Mouse (Mus musculus) liver, embryonic 14.5 days (tissue): ENCODE data around the gene Clcn3. TPM values are rescaled to one million over a fixed set of nuclear protein-coding genes. Genes with fewer than 3 reads are reported as not detected.

Experiments
- ATAC-seq: fragments of 200-750 bp; cut with Nextera tagmentation; 2 replicates; pipeline ENCODE4 v1.8.0; 2017; ENCODE audit warnings: moderate number of reproducible peaks, mild to moderate bottlenecking, moderate library complexity; ENCODE audit not compliant: insufficient read depth
- DNase-seq, 3 experiments: peaks; one replicate each; pipeline ENCODE4 v3.0.0-alpha.2; 2012 to 2013; ENCODE audit warnings: low read depth in 3 of 3, low spot score in 3 of 3
- H3K27ac ChIP-seq: fragments of 300-500 bp; sonication (generic); 2 replicates; pipeline ENCODE4 v1.5.1; 2014; ENCODE audit warnings: moderate library complexity, mild to moderate bottlenecking, control low read depth, inconsistent platforms
- H3K27me3 ChIP-seq: fragments of 300-500 bp; sonication (generic); 2 replicates; pipeline ENCODE4 v1.6.1; 2014; ENCODE audit warnings: mild to moderate bottlenecking, low read length, moderate library complexity; ENCODE audit not compliant: control insufficient read depth, insufficient read depth
- H3K36me3 ChIP-seq: fragments of 300-500 bp; sonication (generic); replicated peaks from 2 replicates; pipeline ENCODE4 v1.6.1; 2014; ENCODE audit warnings: low read depth; ENCODE audit not compliant: control insufficient read depth, insufficient read depth
- H3K4me1 ChIP-seq, 2 experiments: fragments of 200-500 bp in 1 of 2; fragments of 300-500 bp in 1 of 2; sonication (generic) in 1 of 2; replicated peaks; 2 replicates each; pipeline ENCODE4 v1.6.1; 2012 to 2014; ENCODE audit warnings: antibody characterized with exemption in 1 of 2, inconsistent platforms in 1 of 2, low read length in 1 of 2; ENCODE audit not compliant: control insufficient read depth in 2 of 2, insufficient read depth in 2 of 2
- H3K4me2 ChIP-seq: fragments of 300-500 bp; sonication (generic); 2 replicates; pipeline ENCODE4 v1.6.1; 2014; ENCODE audit warnings: low read depth, mild to moderate bottlenecking, control low read depth, moderate library complexity
- H3K4me3 ChIP-seq, 2 experiments: fragments of 200-500 bp in 1 of 2; fragments of 300-500 bp in 1 of 2; sonication (generic) in 1 of 2; 2 replicates each; pipeline ENCODE4 v1.5.1; 2012 to 2014; ENCODE audit warnings: low read depth in 2 of 2, low read length in 2 of 2, mild to moderate bottlenecking in 2 of 2, control low read depth in 1 of 2, inconsistent platforms in 1 of 2, moderate library complexity in 1 of 2; ENCODE audit not compliant: insufficient read depth in 1 of 2
- H3K9ac ChIP-seq: fragments of 300-500 bp; sonication (generic); replicated peaks from 2 replicates; pipeline ENCODE4 v1.6.1; 2014; ENCODE audit warnings: mild to moderate bottlenecking, control low read depth, moderate library complexity
- H3K9me3 ChIP-seq: fragments of 300-500 bp; sonication (generic); 2 replicates; pipeline ENCODE4 v1.6.1; 2016; ENCODE audit warnings: low read length, mixed read lengths; ENCODE audit not compliant: control insufficient read depth
- CTCF ChIP-seq: IDR thresholded peaks from 2 replicates; pipeline ENCODE4 v1.5.1; 2016; ENCODE audit warnings: antibody characterized with exemption, low read depth, control low read depth
- EP300 ChIP-seq: IDR thresholded peaks from 2 replicates; pipeline ENCODE4 v1.6.1; 2016; ENCODE audit warnings: antibody characterized with exemption, low read depth
- WGBS: fragments of 180-500 bp; shearing (Covaris S2); extraction: QIAGEN DNeasy Blood & Tissue Kit; methylation state at CpG from one replicate; pipeline ENCODE4 v1.1.7; 2014; ENCODE audit not compliant: insufficient replicate concordance; 5-methylcytosine and 5-hydroxymethylcytosine counted together
- polyA plus RNA-seq, 2 experiments: library from polyadenylated mRNA; depleted of rRNA in 1 of 2; stranded (reverse) in 1 of 2; unstranded in 1 of 2; fragments of >200 nt; fragmentation: Nextera tagmentation in 1 of 2; extraction: Ambion mirVana in 1 of 2; gene quantifications; 2 replicates each; pipeline versions ENCODE4 v1.2.1 to v1.2.3; 2012 to 2014

The Clcn3 gene
- polyA plus RNA-seq, 2 experiments = 28.1 to 34.6 TPM

DNA sequence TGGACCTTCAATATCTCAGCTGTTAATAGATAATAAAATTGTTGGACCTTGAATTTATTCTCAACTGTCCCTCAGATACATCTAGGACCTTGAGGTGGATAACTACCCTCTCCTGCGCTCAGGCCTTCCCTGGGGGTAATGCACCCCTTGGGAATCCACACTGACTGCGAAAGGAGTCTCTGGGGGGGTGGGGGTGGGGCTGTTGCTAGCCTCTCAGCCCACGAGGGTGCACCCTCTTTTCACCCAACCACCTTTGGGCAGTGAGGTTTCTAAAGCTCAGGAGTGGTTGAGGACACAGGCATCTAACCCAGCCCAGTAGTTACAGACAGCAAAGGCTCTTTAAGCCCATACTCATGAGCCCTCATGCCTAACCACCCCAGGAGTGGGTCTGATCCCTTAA, 122.4 kb downstream of the Clcn3 start:
- Histone ChIP-seq H3K4me1 (peaks cover 18% of the 10 kb centered on the region in 2 experiments), H3K36me3 (no peaks in the 10 kb centered on the region), H3K9ac (no peak overlapping the region), H3K27me3 (no peaks in the 10 kb centered on the region), H3K9me3 (no peaks in the 10 kb centered on the region), H3K4me3 (no peak overlapping the region), H3K4me2 (no peak overlapping the region), H3K27ac (no peak overlapping the region)
- DNase-seq (no peak), ATAC-seq (no peak)
- whole genome bisulfite sequencing = 72% methylated on average over 3 of the region's 3 CpGs
- TF ChIP-seq EP300 (no peak), CTCF (no peak)

Other genes with a start within 250 kb of the Clcn3 start
- 18.9 and 37.5 TPM in 2 replicates for gene Hpf1, start 92.9 kb downstream of the Clcn3 start, polyA plus RNA-seq (2012; rRNA removed)
- gene Hpf1, start 92.9 kb downstream of the Clcn3 start, polyA plus RNA-seq (2014; fragmentation: Nextera tagmentation; extraction: Ambion mirVana) = 83.1 and 87.5 TPM in 2 replicates
- gene Nek1, start 9.9 kb upstream of the Clcn3 start, polyA plus RNA-seq (2012; rRNA removed) = 1.5 and 2.6 TPM in 2 replicates
- 6.7 and 8.5 TPM in 2 replicates for gene Nek1, start 9.9 kb upstream of the Clcn3 start, polyA plus RNA-seq (2014; fragmentation: Nextera tagmentation; extraction: Ambion mirVana)
- gene Sh3rf1, start 240.6 kb upstream of the Clcn3 start, polyA plus RNA-seq (2012; rRNA removed) = 0.55 and 0.61 TPM in 2 replicates
- 0.75 and 0.85 TPM in 2 replicates for gene Sh3rf1, start 240.6 kb upstream of the Clcn3 start, polyA plus RNA-seq (2014; fragmentation: Nextera tagmentation; extraction: Ambion mirVana)